Mouse (Mus musculus): ENCODE results near the gene Rhoa.

Gene Rhoa

GRCm38 (mm10) chr9:108337848-108338550 is 32.1 kb downstream of the Rhoa start:
- in situ Hi-C loops (cut with MboI; ENCODE audit: low pct_unique_long_range_greater_than_20kb in 1 of 2, low sequenced_read_pairs in 2 of 2, unreplicated experiment in 1 of 2), result no loop called here

- in situ Hi-C loops (cut with MboI; ENCODE audit: low pct_unique_long_range_greater_than_20kb in 1 of 2, low sequenced_read_pairs in 2 of 2, unreplicated experiment in 1 of 2), result no loop called here
These were observed 32.6 kb downstream of the Rhoa start for GRCm38 (mm10) chr9:108338551-108338885.

GRCm38 (mm10) chr9:108338886-108339781 is 33.2 kb downstream of the Rhoa start, which contains the start of gene Gpx1:
Gpx1 (plus strand) TSS chr9:108338903.
- in situ Hi-C loops (cut with MboI; ENCODE audit: low pct_unique_long_range_greater_than_20kb in 1 of 2, low sequenced_read_pairs in 2 of 2, unreplicated experiment in 1 of 2), result no loop called here

GRCm38 (mm10) chr9:108339886-108340257 is 33.9 kb downstream of the Rhoa start:
- in situ Hi-C loops (cut with MboI; ENCODE audit: low pct_unique_long_range_greater_than_20kb in 1 of 2, low sequenced_read_pairs in 2 of 2, unreplicated experiment in 1 of 2), result no loop called here

- in situ Hi-C loops (cut with MboI; ENCODE audit: low pct_unique_long_range_greater_than_20kb in 1 of 2, low sequenced_read_pairs in 2 of 2, unreplicated experiment in 1 of 2), result no loop called here
These were observed 34.6 kb downstream of the Rhoa start for GRCm38 (mm10) chr9:108340258-108341138.

- in situ Hi-C loops (cut with MboI; ENCODE audit: low pct_unique_long_range_greater_than_20kb in 1 of 2, low sequenced_read_pairs in 2 of 2, unreplicated experiment in 1 of 2), result no loop called here
These were observed 35.2 kb downstream of the Rhoa start for GRCm38 (mm10) chr9:108341139-108341475.

GRCm38 (mm10) chr9:108341801-108342200 is 35.9 kb downstream of the Rhoa start:
- in situ Hi-C loops (cut with MboI; ENCODE audit: low pct_unique_long_range_greater_than_20kb in 1 of 2, low sequenced_read_pairs in 2 of 2, unreplicated experiment in 1 of 2), result no loop called here

- in situ Hi-C loops (cut with MboI; ENCODE audit: low pct_unique_long_range_greater_than_20kb in 1 of 2, low sequenced_read_pairs in 2 of 2, unreplicated experiment in 1 of 2), result no loop called here
These were observed 36.4 kb downstream of the Rhoa start for GRCm38 (mm10) chr9:108342301-108342831.

GRCm38 (mm10) chr9:108343331-108343730 is 37.4 kb downstream of the Rhoa start:
- in situ Hi-C loops (cut with MboI; ENCODE audit: low pct_unique_long_range_greater_than_20kb in 1 of 2, low sequenced_read_pairs in 2 of 2, unreplicated experiment in 1 of 2), result no loop called here

GRCm38 (mm10) chr9:108343835-108344234 is 37.9 kb downstream of the Rhoa start:
- in situ Hi-C loops (cut with MboI; ENCODE audit: low pct_unique_long_range_greater_than_20kb in 1 of 2, low sequenced_read_pairs in 2 of 2, unreplicated experiment in 1 of 2), result no loop called here

GRCm38 (mm10) chr9:108344471-108344870 is 38.5 kb downstream of the Rhoa start:
- in situ Hi-C loops (cut with MboI; ENCODE audit: low pct_unique_long_range_greater_than_20kb in 1 of 2, low sequenced_read_pairs in 2 of 2, unreplicated experiment in 1 of 2), result no loop called here

- in situ Hi-C loops (cut with MboI; ENCODE audit: low pct_unique_long_range_greater_than_20kb in 1 of 2, low sequenced_read_pairs in 2 of 2, unreplicated experiment in 1 of 2), result no loop called here
These were observed 41.1 kb downstream of the Rhoa start for GRCm38 (mm10) chr9:108347024-108347423.

GRCm38 (mm10) chr9:108347540-108348289 is 41.8 kb downstream of the Rhoa start, which contains the start of gene Usp4:
Usp4 (plus strand) TSS chr9:108347853.
- in situ Hi-C loops (cut with MboI; ENCODE audit: low pct_unique_long_range_greater_than_20kb in 1 of 2, low sequenced_read_pairs in 2 of 2, unreplicated experiment in 1 of 2), result no loop called here

GRCm38 (mm10) chr9:108348290-108348680 is 42.4 kb downstream of the Rhoa start:
- in situ Hi-C loops (cut with MboI; ENCODE audit: low pct_unique_long_range_greater_than_20kb in 1 of 2, low sequenced_read_pairs in 2 of 2, unreplicated experiment in 1 of 2), result no loop called here

- in situ Hi-C loops (cut with MboI; ENCODE audit: low pct_unique_long_range_greater_than_20kb in 1 of 2, low sequenced_read_pairs in 2 of 2, unreplicated experiment in 1 of 2), result no loop called here
These were observed 43.8 kb downstream of the Rhoa start for GRCm38 (mm10) chr9:108349727-108350126.

- in situ Hi-C loops (cut with MboI; ENCODE audit: low pct_unique_long_range_greater_than_20kb in 1 of 2, low sequenced_read_pairs in 2 of 2, unreplicated experiment in 1 of 2), result no loop called here
These were observed 72.3 kb downstream of the Rhoa start for GRCm38 (mm10) chr9:108378234-108378633.

GRCm38 (mm10) chr9:108378736-108379135 is 72.8 kb downstream of the Rhoa start:
- in situ Hi-C loops (cut with MboI; ENCODE audit: low pct_unique_long_range_greater_than_20kb in 1 of 2, low sequenced_read_pairs in 2 of 2, unreplicated experiment in 1 of 2), result no loop called here

GRCm38 (mm10) chr9:108379294-108379693 is 73.4 kb downstream of the Rhoa start:
- in situ Hi-C loops (cut with MboI; ENCODE audit: low pct_unique_long_range_greater_than_20kb in 1 of 2, low sequenced_read_pairs in 2 of 2, unreplicated experiment in 1 of 2), result no loop called here

All from mouse embryonic stem cell (cell line).